Mouse (Mus musculus): ENCODE measurements around the gene Iqcc. TPM values are rescaled to one million over a fixed set of nuclear protein-coding genes. Genes with fewer than 3 reads are reported as not detected.
A peak's percentile ranks its signal among the peaks of the same experiment; 100 is the strongest.

Gene Iqcc
- polyA plus RNA-seq, 1 experiment from 2014 or later, result 25.8 TPM

- Histone ChIP-seq H3K36me3 (ENCODE audit: insufficient read depth) (no peaks in the 10 kb centered on the region), H3K27ac (ENCODE audit: low read depth) (no peak overlapping the region), H3K9me3 (ENCODE audit: low read depth, low read length) (no peaks in the 10 kb centered on the region), H3K4me1 (ENCODE audit: insufficient read depth) (no peaks in the 10 kb centered on the region), H3K9ac (no peak overlapping the region), H3K4me3 (ENCODE audit: low read depth, low read length) (no peak overlapping the region), H3K27me3 (ENCODE audit: insufficient read depth, low read length) (no peaks in the 10 kb centered on the region), H3K4me2 (no peak overlapping the region)
- 91% methylated on average over 4 of the region's 4 CpGs for WGBS
- DNase-seq (no peak), ATAC-seq (ENCODE audit: insufficient read depth) (no peak)
- TF ChIP-seq CTCF (IDR thresholded peaks at IDR 0.05; ENCODE audit: low read depth), result no peak
These were observed 45.9 kb downstream of the Iqcc start for GRCm38 (mm10) chr4:129573093-129573370.

GRCm38 (mm10) chr4:129572236-129573092 is 46.4 kb downstream of the Iqcc start:
- no peak overlapping the region for H3K4me2 ChIP-seq
- no peak for ATAC-seq (ENCODE audit: insufficient read depth)
- peak overlapping the region; percentile 26; the same call in 1 of the 2 replicates for H3K27ac ChIP-seq (ENCODE audit: low read depth)
- TF ChIP-seq CTCF (IDR thresholded peaks at IDR 0.05; ENCODE audit: low read depth), result no peak
- H3K9me3 ChIP-seq (ENCODE audit: low read depth, low read length), result no peaks in the 10 kb centered on the region
- H3K9ac ChIP-seq, result no peak overlapping the region
- H3K4me3 ChIP-seq (ENCODE audit: low read depth, low read length), result no peak overlapping the region
- DNase-seq, result peak; percentile 36
- H3K36me3 ChIP-seq (ENCODE audit: insufficient read depth), result no peaks in the 10 kb centered on the region
- H3K27me3 ChIP-seq (ENCODE audit: insufficient read depth, low read length), result no peaks in the 10 kb centered on the region
- WGBS, result 67% methylated on average over 13 of the region's 13 CpGs
- no peaks in the 10 kb centered on the region for H3K4me1 ChIP-seq (ENCODE audit: insufficient read depth)

- Histone ChIP-seq H3K4me1 (ENCODE audit: insufficient read depth) (no peaks in the 10 kb centered on the region), H3K9me3 (ENCODE audit: low read depth, low read length) (no peaks in the 10 kb centered on the region), H3K36me3 (ENCODE audit: insufficient read depth) (no peaks in the 10 kb centered on the region), H3K4me2 (no peak overlapping the region), H3K27ac (ENCODE audit: low read depth) (no peak overlapping the region), H3K27me3 (ENCODE audit: insufficient read depth, low read length) (no peaks in the 10 kb centered on the region), H3K9ac (no peak overlapping the region), H3K4me3 (ENCODE audit: low read depth, low read length) (no peak overlapping the region)
- ATAC-seq (ENCODE audit: insufficient read depth) (no peak), DNase-seq (no peak)
- TF ChIP-seq CTCF (IDR thresholded peaks at IDR 0.05; ENCODE audit: low read depth), result no peak
- 70% methylated on average over 8 of the region's 8 CpGs for WGBS
These were observed 47.3 kb downstream of the Iqcc start for GRCm38 (mm10) chr4:129571551-129572084.

- H3K27me3 ChIP-seq (ENCODE audit: insufficient read depth, low read length), result no peaks in the 10 kb centered on the region
- H3K4me2 ChIP-seq, result no peak overlapping the region
- no peak for TF ChIP-seq CTCF (IDR thresholded peaks at IDR 0.05; ENCODE audit: low read depth)
- no peak overlapping the region for H3K27ac ChIP-seq (ENCODE audit: low read depth)
- H3K9me3 ChIP-seq (ENCODE audit: low read depth, low read length), result no peaks in the 10 kb centered on the region
- no peaks in the 10 kb centered on the region for H3K36me3 ChIP-seq (ENCODE audit: insufficient read depth)
- no peak overlapping the region for H3K4me3 ChIP-seq (ENCODE audit: low read depth, low read length)
- 85% methylated on average over 6 of the region's 6 CpGs for WGBS
- ATAC-seq (ENCODE audit: insufficient read depth), result no peak
- H3K9ac ChIP-seq, result no peak overlapping the region
- no peak for DNase-seq
- no peaks in the 10 kb centered on the region for H3K4me1 ChIP-seq (ENCODE audit: insufficient read depth)
These were observed 48.9 kb downstream of the Iqcc start for GRCm38 (mm10) chr4:129570028-129570427.

- no peak overlapping the region for H3K4me2 ChIP-seq
- H3K27me3 ChIP-seq (ENCODE audit: insufficient read depth, low read length), result no peaks in the 10 kb centered on the region
- H3K36me3 ChIP-seq (ENCODE audit: insufficient read depth), result no peaks in the 10 kb centered on the region
- H3K4me1 ChIP-seq (ENCODE audit: insufficient read depth), result no peaks in the 10 kb centered on the region
- H3K4me3 ChIP-seq (ENCODE audit: low read depth, low read length), result no peak overlapping the region
- WGBS, result 90% methylated on average over 7 of the region's 7 CpGs
- no peak overlapping the region for H3K27ac ChIP-seq (ENCODE audit: low read depth)
- no peak overlapping the region for H3K9ac ChIP-seq
- TF ChIP-seq CTCF (IDR thresholded peaks at IDR 0.05; ENCODE audit: low read depth), result no peak
- DNase-seq (no peak), ATAC-seq (ENCODE audit: insufficient read depth) (no peak)
- H3K9me3 ChIP-seq (ENCODE audit: low read depth, low read length), result no peaks in the 10 kb centered on the region
These were observed 50.5 kb downstream of the Iqcc start for GRCm38 (mm10) chr4:129568366-129568765.

GRCm38 (mm10) chr4:129565139-129565538 is 53.8 kb downstream of the Iqcc start:
- no peak for ATAC-seq (ENCODE audit: insufficient read depth)
- H3K9ac ChIP-seq, result no peak overlapping the region
- H3K27me3 ChIP-seq (ENCODE audit: insufficient read depth, low read length), result no peaks in the 10 kb centered on the region
- H3K36me3 ChIP-seq (ENCODE audit: insufficient read depth), result no peaks in the 10 kb centered on the region
- 74% methylated on average over 6 of the region's 6 CpGs for WGBS
- H3K4me3 ChIP-seq (ENCODE audit: low read depth, low read length), result no peak overlapping the region
- no peak overlapping the region for H3K27ac ChIP-seq (ENCODE audit: low read depth)
- DNase-seq, result no peak
- H3K4me1 ChIP-seq (ENCODE audit: insufficient read depth), result no peaks in the 10 kb centered on the region
- no peaks in the 10 kb centered on the region for H3K9me3 ChIP-seq (ENCODE audit: low read depth, low read length)
- TF ChIP-seq CTCF (IDR thresholded peaks at IDR 0.05; ENCODE audit: low read depth), result no peak
- H3K4me2 ChIP-seq, result no peak overlapping the region

Other genes starting within 250 kb of the Iqcc start
- gene Zbtb8a, start 241.0 kb downstream of the Iqcc start, polyA plus RNA-seq (2014; fragmentation: Nextera tagmentation; extraction: Ambion mirVana), result 14.7 and 16.2 TPM in 2 replicates
- gene Zbtb8b, start 178.2 kb downstream of the Iqcc start, polyA plus RNA-seq (2014; fragmentation: Nextera tagmentation; extraction: Ambion mirVana), result 1.3 and 2.8 TPM in 2 replicates
- gene Bsdc1, start 157.5 kb downstream of the Iqcc start, polyA plus RNA-seq (2014; fragmentation: Nextera tagmentation; extraction: Ambion mirVana), result 20.5 and 20.9 TPM in 2 replicates
- gene Tssk3, start 128.1 kb downstream of the Iqcc start, polyA plus RNA-seq (2014; fragmentation: Nextera tagmentation; extraction: Ambion mirVana), result not detected in 2 replicates
- gene Fam229a, start 127.9 kb downstream of the Iqcc start, polyA plus RNA-seq (2014; fragmentation: Nextera tagmentation; extraction: Ambion mirVana), result not detected in 2 replicates
- gene Marcksl1, start 105.5 kb downstream of the Iqcc start, polyA plus RNA-seq (2014; fragmentation: Nextera tagmentation; extraction: Ambion mirVana), result 799 and 847 TPM in 2 replicates
- 243 and 246 TPM in 2 replicates for gene Hdac1, start 76.4 kb downstream of the Iqcc start, polyA plus RNA-seq (2014; fragmentation: Nextera tagmentation; extraction: Ambion mirVana)
- 5.7 and 7.8 TPM in 2 replicates for gene Lck, start 45.5 kb downstream of the Iqcc start, polyA plus RNA-seq (2014; fragmentation: Nextera tagmentation; extraction: Ambion mirVana)
- gene Fam167b, start 40.5 kb downstream of the Iqcc start, polyA plus RNA-seq (2014; fragmentation: Nextera tagmentation; extraction: Ambion mirVana), result 2.2 and 2.7 TPM in 2 replicates
- gene Eif3i, start 18.5 kb downstream of the Iqcc start, polyA plus RNA-seq (2014; fragmentation: Nextera tagmentation; extraction: Ambion mirVana), result 308 and 316 TPM in 2 replicates
- gene Tmem234, start 18.4 kb downstream of the Iqcc start, polyA plus RNA-seq (2014; fragmentation: Nextera tagmentation; extraction: Ambion mirVana), result 187 and 200 TPM in 2 replicates
- gene Dcdc2b, start 4.8 kb downstream of the Iqcc start, polyA plus RNA-seq (2014; fragmentation: Nextera tagmentation; extraction: Ambion mirVana), result 2.1 and 2.5 TPM in 2 replicates
- 43.9 and 46.3 TPM in 2 replicates for gene Ccdc28b, start 4.8 kb upstream of the Iqcc start, polyA plus RNA-seq (2014; fragmentation: Nextera tagmentation; extraction: Ambion mirVana)
- gene Txlna, start 22.0 kb upstream of the Iqcc start, polyA plus RNA-seq (2014; fragmentation: Nextera tagmentation; extraction: Ambion mirVana), result 100 and 109 TPM in 2 replicates
- 12.3 and 14.9 TPM in 2 replicates for gene Kpna6, start 53.7 kb upstream of the Iqcc start, polyA plus RNA-seq (2014; fragmentation: Nextera tagmentation; extraction: Ambion mirVana)
- 28.7 TPM in 2 replicates for gene Tmem39b, start 77.7 kb upstream of the Iqcc start, polyA plus RNA-seq (2014; fragmentation: Nextera tagmentation; extraction: Ambion mirVana)
- 139 and 144 TPM in 2 replicates for gene Khdrbs1, start 123.2 kb upstream of the Iqcc start, polyA plus RNA-seq (2014; fragmentation: Nextera tagmentation; extraction: Ambion mirVana)
- gene Ptp4a2, start 192.1 kb upstream of the Iqcc start, polyA plus RNA-seq (2014; fragmentation: Nextera tagmentation; extraction: Ambion mirVana), result 291 and 336 TPM in 2 replicates

Data from lung, embryonic 14.5 days (tissue).